Mouse (Mus musculus): ENCODE results near the gene Tmem164.

Gene Tmem164

DNA sequence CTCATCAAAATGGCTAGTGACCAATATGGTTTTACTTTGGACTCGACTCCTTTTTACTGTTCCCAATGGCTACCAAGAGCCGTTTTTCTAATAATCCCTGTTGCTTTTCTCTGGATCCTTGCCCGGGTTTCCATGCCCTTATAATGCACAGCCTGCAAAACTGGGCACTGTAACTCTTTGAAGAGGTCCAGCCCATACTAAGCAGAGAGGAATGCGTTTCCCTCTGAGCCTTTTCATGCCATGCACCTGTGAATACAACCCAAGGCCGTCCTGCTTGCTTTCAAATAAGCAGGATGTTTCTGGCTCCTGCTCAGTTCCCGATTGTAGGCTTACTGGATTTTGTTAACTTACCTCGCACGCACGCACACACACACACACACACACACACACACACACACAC is 7.3 kb downstream of the Tmem164 start:
- DNase-seq (ENCODE audit: inconsistent ontology term) = peak; percentile 26

DNA sequence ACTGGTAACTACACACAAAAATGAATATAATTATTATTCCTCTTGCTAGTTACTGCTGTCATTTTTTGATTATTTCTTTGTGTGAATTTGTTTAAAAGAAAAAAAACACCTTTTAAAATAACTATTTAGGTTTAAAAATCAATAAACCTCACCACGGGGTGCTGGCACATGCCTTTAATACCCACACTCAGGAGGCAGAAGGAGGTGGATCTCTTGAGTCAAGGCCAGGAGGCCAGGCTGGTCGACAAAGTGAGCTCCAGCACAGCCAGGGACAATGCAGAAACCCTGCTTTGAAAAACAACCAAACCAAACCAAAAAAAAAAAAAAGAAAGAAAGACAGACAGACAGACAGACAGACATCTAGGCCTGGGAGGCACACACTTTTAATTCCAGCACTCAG is 12.1 kb downstream of the Tmem164 start:
- no peak for DNase-seq (ENCODE audit: inconsistent ontology term)

DNA sequence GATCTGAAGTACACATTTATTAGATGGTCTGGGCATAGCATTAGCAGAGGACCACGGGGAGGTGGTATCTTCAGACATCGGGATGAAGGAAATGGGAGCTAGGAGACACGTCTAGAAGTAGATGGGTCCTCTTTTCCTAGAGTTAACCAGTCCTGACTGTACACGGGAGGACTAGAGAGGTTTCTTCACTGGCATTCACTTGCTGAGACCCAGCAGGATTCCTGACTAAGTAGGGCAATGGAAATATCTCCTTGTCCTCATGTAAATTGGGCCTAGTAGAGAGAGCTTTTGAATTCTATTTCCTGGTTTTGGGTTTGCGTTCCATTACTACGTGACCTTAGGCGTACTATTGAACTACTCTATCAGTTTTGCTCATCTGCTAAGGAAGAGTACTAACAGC is 13.1 kb downstream of the Tmem164 start:
- DNase-seq (ENCODE audit: inconsistent ontology term) = no peak

DNA sequence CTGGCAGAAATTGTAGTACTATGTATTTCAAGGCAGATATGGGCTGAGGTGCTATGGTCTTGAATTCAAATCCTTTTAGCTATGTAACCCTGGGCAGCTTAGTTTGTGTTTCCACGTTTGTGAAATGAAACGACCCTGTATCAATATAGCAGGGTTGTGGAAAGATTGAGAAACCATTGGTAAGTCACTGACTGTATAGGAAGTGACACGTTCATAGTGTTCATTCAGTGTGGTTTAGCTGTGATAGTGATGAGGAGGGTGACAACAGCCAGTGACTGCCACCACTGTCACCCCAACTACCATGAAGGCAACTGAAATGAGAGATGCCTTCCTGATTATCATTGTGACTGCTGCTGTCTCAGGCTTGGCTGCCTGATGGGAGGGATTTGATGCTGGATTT is 13.7 kb downstream of the Tmem164 start:
- DNase-seq (ENCODE audit: inconsistent ontology term) = no peak

DNA sequence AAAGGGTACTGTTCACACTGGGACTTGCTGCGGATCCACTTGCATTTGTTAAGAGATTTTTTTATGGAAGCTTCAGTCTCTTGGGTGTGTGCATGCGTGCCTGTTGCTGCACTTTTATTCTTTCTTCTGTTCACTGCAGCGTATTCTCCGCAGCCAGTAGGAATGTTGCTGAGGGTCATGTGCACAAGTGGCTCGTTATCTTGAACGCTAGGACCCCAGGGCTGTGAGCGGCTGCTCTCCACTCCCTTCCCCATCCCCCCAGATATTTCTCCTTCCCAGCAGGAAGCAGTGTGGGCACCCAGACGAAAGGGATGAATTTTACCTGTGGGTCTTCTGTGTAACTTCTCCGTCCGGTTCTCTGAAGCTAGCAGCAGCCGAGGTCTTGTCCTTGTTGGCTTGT is 15.6 kb downstream of the Tmem164 start:
- DNase-seq (ENCODE audit: inconsistent ontology term) = no peak

DNA sequence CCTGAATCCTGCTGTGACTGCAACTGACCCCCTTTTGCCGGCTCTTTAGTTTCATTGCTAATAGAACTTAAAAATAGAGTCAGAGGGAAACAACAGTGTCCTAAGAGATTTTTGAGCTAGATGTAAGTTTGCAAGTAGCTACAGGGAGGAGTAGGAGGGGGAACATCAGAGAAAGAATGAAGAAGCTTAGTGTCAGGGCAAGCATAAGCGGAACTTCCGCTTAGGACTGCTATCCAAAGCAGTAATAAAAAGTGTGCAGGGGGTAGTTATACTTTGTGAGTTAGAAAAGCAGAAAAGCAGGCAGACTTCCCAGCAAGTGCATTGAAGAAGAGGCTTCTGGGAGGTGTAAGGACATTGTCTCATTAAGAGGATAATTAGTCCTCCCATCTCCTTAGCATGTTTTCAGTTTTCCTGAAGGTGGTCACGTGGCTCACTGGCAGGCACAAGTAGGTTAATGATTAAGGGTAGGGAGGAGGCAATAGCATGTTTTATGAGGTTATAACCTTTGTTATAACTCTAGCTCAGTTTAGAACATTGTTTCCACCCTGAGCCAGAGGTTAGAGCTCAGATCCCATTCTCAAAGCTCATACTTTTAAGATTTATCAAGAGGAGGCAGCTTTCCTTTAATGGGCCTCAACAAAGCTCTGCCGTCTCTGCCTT is 16.5 kb downstream of the Tmem164 start:
- no peak for DNase-seq (ENCODE audit: inconsistent ontology term)

DNA sequence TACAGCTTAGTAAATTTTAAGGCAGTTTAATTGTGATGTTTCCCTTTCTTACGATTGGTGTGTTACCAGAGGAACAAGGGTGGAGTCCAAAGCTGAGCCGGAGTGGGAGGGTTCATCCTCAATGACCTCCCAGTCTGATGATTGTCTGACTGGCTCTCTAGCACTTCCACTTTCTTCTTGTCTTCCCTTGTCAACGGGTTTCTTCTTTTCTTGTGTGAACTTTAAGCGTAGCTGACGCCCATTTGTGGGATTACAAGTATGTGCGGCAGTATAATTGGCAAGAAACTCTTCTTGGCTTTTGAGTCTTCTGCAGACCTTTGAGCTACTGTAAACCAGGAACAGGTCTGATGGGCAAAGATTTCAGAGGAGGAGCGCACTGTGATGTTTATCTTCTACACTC is 17.0 kb downstream of the Tmem164 start:
- DNase-seq (ENCODE audit: inconsistent ontology term) = no peak

DNA sequence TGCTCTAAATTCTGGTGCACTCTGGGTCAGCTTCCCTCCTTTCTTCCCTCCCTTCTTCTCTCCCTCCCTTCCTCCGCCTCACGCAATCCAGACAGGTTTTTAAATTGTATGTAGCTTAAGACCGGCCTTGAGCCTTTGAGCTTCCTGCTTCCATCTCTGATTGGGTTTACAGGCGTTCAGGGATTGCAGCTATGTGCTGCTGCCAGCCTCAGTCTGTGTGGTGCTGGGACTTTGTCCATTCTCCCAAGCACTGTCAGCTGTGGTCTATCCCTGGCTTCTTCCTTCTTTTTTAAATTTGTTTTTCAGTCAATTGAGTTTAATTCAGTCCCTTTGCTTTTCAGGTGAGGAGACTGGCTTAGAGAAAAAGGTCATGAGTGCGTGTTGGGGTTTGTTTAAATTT is 20.9 kb downstream of the Tmem164 start:
- no peak for DNase-seq (ENCODE audit: inconsistent ontology term)

DNA sequence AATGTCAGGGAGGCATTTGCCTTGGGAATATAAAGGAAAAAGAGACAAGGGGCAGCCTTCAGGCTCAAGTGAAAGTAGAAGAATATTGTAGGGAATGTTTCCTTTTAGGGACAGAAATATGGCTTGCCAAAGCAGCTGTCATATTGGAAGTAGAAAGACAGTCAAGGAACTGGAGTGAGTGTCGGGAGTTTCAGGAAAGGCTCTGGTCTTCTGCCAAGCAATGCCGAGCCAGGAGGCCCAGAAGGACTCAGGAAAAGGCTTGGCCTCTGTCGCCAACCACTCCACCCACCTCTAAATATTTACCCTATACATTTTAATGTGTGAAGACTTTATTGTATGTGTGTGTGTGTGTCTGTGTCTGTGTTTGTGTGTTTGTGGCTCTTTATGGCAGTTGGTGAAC is 21.4 kb downstream of the Tmem164 start:
- DNase-seq (ENCODE audit: inconsistent ontology term) = no peak

DNA sequence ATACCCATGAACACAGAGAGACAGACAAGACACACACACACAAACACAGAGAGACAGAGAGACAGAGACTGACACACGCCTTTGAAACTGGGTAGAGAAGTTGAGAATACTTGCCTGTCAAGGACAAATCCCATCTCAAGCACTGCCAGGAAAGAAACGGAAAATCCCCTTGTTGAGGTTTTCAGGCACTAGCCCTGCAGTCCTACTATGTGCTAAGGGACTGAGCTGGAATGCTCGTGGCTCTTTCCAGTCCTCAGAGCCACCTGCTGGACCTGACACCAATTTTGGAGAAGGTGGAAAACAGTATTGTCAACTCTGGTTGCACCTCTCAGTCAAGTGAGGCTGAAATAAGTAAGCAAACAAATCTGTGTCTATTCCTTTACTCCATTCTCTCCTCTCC is 22.7 kb downstream of the Tmem164 start:
- DNase-seq (ENCODE audit: inconsistent ontology term) = no peak

DNA sequence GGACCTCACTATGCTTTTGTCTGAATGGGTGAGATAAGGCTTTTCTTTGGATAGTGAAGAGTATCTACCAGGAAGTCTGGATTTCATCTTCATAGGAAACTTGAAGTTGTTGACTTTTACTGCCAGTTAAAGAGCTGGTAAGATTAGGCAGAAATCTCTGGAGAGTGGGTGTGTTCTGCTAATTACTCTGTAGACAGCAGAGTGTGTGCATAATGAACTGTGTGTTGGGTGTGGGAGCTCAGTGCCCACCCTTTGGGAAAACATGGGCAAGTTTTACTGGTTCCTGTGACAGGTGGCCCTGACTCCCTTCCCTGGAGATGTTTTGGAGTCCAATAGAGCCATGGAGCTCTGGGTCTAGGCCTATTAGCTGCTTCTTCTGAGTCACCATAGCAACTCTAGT is 27.1 kb downstream of the Tmem164 start:
- no peak for DNase-seq (ENCODE audit: inconsistent ontology term)

DNA sequence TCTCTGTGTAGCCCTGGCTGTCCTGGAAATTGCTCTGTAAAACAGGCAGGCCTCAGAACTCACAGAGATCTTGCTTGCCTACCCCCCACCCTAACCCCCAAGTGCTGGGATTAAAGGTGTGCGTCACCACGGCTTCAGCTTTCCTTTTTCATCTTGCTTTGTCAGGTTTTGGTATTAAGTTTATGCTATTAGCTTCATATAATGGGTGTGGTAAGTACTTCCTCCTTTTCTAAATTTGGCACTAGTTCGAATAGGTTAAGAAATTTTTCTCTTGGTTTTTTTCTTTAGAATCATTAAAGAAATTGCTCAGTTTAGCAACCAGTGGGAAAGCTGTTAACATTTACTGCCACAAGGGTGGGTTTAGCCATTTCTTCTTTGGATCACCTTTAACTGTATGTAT is 34.8 kb downstream of the Tmem164 start:
- DNase-seq (ENCODE audit: inconsistent ontology term) = no peak

DNA sequence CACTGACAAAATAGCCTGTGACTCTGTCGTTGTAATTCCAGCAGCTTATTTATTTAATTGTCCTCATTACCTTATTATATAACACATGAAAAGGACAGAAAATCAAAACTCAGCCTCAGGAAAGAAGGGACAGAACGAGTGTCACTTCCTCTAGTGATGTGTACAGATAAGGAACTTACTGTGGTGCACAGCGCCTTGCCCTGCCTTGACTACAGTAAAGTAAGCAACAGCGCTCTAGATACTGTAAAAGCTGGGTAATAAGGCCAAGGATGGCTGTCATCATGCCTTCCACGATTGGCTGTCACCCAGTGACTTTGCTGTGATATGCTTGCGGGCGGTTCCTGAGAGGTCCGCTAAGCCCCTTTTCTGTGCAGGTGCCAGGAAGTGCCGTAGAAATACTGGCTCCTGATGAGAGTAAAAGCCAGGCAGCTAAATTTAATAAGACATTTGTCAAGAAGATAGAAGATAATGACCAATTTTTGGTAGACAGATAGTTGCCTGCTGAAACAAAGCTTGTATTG is 36.8 kb downstream of the Tmem164 start:
- peak; percentile 26 for DNase-seq (ENCODE audit: inconsistent ontology term)

DNA sequence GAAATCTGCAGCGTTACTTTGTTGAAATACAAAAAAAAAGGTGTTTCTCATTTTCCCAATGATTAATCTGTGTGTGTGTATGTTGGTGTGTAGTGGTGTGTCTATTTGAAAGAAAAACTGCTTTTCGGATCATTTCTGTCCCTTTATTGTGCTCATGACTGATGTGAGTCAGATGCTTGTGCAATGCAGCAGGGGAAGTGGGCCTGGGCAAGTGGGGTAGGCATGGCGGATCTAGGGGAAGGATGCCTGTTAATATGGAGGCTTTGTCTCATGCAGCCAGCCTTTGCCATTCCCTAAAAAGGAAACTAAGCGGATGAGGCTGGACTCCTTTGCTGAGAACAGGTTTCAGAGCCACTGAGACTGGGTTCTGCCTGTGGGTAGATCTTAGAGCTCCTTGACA is 37.6 kb downstream of the Tmem164 start:
- DNase-seq (ENCODE audit: inconsistent ontology term) = no peak

DNA sequence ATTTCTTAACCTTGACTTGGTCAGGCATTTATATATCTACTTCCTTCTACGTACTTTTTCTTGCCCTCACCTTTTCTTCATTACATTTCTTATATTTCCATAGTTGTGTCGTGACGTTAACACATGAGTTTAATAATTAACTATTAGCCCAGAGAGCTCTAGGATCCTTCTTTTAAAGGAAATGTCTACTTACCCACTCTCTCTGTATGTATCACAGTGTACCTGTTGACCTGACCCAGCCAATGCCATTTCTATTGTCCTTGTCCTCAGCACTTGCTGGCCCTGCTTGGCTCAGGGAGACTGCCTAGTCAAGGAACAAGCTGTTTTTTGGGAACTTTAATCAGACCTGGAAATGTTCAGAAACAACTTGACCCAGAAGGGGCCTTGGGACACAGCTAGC is 40.7 kb downstream of the Tmem164 start:
- DNase-seq (ENCODE audit: inconsistent ontology term) = no peak

DNA sequence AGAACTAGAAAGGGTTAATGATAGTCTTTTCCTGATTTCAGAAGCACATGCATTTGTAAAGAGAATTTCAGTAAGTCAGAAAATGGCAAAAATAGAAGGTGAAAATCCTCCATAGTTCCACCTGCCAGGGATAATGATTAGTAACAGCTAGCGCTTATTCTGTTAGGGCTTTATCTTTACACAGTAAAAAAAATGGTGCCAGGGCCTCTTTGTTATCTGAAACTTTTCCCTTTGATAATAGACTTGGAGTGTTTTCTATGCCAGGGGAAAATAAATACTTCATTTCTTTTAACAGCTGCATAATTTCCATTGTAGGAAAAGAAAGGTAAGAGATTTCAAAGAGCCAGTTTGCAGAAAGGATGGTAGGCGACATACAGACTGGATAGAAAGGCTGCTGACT is 43.0 kb downstream of the Tmem164 start:
- DNase-seq (ENCODE audit: inconsistent ontology term) = no peak

DNA sequence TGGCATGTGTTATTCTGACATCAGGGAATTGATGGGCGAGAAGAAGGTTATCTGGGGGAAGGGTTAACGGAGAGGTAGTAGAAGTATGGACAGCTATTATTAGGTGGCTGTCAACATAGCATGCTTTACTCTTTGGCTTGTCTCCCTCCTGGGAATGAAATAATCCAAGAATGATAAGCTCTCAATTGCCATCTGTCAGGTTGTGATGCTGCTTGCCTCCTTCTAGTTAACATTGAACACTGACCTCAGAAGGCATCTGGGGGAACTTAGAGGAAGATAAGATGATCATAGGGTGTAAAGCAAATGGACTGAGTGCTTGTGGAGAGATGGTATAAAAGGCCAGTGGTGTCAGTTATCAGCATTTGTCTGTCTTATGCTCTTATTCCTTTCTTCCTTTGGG is 44.4 kb downstream of the Tmem164 start:
- DNase-seq (ENCODE audit: inconsistent ontology term) = no peak

DNA sequence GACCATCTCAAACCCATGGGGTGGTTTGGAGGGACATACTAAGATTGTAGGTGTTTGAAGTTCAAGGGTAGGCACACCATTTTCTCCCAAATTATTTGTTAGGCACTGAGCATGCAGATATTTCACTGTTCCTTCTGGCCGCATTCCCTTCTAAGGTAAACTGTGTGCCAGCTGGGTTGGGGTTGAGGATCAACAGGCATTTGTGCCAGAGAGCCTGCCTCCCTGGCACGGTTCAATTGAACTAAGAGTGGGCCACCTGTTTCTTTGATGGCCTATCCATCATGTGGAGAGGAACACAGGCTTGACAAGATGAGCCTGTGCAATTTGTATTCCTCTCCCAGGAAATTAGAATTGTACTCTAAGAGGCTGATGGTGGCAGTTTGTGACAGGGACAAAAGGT is 45.1 kb downstream of the Tmem164 start:
- no peak for DNase-seq (ENCODE audit: inconsistent ontology term)

DNA sequence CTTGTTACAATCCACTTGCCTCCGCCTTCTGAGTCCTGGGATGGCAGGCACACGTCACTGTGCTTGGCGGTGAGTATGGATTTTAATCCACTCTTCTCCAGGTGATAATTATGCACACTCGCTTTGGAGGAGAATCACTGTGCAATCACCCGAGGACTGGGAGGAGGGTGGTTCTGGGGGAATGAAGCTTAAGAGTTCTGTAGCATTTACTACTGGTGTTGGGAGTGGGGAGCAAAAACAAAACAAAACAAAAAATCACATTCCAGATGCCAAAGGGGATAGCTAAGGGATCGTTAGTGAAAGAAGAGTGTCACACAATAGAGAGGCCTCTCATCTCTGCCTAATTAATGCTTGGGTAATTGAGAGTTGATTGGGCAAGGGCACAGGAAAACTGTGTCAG is 46.6 kb downstream of the Tmem164 start:
- peak; percentile 53 for DNase-seq (ENCODE audit: inconsistent ontology term)

DNA sequence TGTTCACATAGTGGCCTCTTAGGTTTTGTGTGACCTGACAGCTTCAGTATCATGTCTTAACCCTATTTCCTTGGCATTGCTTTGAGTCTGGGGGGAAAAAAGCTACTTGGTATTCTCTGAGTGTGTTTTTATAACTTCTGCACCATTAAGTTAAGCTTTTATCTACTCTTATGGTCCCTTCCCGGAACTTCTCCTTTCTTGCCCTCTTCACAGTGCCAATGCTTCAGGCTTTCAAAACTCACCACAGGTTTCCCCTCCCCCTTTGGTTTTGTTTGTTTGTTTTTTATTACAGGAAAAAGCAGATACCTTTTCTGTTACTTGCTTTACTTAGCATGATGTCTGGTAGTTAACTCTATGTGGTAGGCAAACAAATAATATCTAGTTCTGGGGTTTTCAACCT is 47.8 kb downstream of the Tmem164 start:
- no peak for DNase-seq (ENCODE audit: inconsistent ontology term)

DNA sequence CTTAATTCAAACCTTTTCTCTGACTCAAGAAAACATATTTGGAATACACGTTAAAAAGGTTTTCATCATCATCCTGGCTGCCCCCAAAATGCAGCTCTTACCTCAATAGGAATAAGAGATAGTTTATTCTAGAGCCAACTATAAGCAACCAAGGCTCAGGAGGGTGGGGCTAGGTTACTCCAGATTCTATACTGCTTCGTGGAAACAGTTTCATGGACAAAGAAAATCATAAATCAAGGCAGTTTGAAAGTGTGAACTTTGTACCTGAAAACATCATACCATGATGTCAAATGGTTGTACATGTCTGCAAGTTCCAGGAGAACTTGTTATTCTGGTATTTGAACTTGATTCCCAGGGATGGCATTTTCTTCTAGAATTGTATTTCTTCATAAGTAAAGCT is 48.3 kb downstream of the Tmem164 start:
- DNase-seq (ENCODE audit: inconsistent ontology term) = no peak

DNA sequence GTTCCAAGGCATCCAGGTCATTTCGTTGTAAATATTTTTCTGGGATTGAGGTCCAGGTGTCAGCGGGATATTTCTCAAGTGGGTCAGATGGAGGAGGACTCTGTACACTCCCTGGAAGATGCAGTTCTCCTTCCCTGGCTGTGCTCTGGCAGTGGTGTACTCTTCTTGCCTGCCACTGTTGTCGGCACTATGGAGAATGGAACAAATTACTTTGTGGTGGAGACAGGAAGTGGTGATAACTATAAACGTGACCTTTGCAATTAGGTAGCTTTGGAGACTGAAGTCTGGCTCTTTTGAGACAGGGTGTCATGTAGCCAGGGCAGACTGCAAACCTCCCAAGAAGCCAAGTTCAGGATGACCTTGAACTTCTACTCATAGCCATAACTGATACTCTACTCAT is 55.9 kb downstream of the Tmem164 start:
- no peak for DNase-seq (ENCODE audit: inconsistent ontology term)

DNA sequence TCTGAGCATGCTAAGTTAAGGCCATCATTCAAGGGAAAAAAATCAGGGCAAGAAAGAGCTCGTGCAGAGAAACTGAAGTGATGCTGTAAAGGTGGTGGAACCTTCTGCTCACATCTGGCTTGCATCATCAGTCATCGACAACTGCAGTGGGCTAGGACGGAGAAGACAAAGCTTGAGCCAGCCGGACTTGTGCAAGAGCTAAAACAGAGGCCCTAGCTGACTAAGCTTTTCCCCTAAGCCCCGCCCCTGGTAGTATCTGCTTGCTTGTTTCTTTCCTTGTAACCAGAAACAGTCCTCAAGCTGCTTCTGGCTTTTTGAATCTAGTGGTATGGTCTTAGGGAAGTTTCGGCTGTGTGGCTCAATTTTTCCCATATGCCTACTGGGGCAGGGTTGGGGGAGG is 56.5 kb downstream of the Tmem164 start:
- DNase-seq (ENCODE audit: inconsistent ontology term) = no peak

DNA sequence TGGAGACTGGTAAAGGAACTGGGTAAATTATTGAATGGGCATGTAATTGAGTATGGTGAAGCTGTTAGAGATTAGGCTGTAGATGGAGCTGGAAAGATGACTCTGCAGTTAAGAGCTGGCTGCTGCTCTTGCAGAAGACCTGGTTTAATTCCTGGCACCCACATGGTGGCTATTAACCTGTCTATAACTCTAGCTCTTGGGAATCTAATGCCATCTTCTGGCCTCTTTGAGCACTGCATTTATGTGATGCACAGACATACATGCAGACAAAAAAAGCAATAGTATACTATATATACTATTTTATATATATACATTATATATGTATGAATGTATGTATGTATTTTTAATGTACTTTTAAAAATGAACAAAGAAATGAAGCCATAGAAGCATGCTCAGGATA is 66.2 kb downstream of the Tmem164 start:
- no peak for DNase-seq (ENCODE audit: inconsistent ontology term)
